Mouse (Mus musculus) megakaryocyte-erythroid progenitor cell, adult 5-6 weeks (primary cell): ENCODE measurements around the gene Dand5. TPM values are rescaled to one million over a fixed set of nuclear protein-coding genes. Genes with fewer than 3 reads are reported as not detected.

Experiments used
- ATAC-seq: replicated peaks from 2 replicates; pipeline ENCODE4 v1.8.0; 2016; ENCODE audit warnings: mild to moderate bottlenecking, inconsistent platforms; ENCODE audit not compliant: severe bottlenecking, poor library complexity, low FRiP score, low TSS enrichment
- total RNA-seq, 2 experiments: library from RNA; stranded (forward) in 1 of 2; stranded (reverse) in 1 of 2; fragments of 200-1000, 215-1000 nt in 1 of 2; fragments of >200 nt in 1 of 2; fragmentation: Nextera tagmentation in 1 of 2; gene quantifications; 2 replicates each; pipeline ENCODE4 v1.2.3; 2014 to 2017

The Dand5 gene
- total RNA-seq (2014; fragmentation: Nextera tagmentation) (4.7 TPM in 2 replicates), total RNA-seq (2017) (3.5 and 3.7 TPM in 2 replicates)

- no peak for ATAC-seq
Observed at GRCm38 (mm10) chr8:84822723-84823122, at the start of gene Dand5. TSS of gene Dand5 (minus strand) at chr8:84822823.

- ATAC-seq: peak; percentile 61
Observed at GRCm38 (mm10) chr8:84871376-84872308, 49.0 kb upstream of the Dand5 start, which contains the start of gene Syce2. TSS of gene Syce2 (plus strand) at chr8:84872111.

DNA sequence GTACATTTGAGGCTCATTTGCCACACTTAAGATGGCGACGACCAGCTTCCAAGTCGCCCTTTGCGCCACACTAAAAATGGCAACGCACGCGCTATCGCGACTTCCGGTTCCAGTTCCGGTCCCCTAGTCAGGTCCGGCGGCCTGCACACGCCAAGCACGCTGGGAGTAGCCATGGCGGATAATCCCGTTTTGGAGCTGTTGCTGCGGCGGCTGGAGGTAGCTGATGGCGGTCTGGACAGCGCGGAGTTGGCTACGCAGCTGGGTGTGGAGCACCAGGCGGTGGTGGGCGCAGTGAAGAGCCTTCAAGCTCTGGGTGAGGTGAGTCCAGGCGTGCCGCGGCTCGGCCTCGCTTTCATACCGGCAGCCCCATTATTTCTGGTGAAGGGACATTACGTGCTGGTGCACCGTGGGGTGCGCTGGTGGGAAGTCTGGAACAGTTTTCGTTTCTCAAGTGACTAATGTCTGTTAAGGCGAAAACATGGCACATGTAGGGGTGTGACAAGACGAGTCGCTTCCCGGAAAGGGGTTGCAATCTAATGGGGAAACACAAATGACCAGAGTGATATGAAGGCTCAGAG is 34.3 kb upstream of the Dand5 start, which contains the start of gene Farsa:
Gene Farsa, plus strand, starts transcription at position 126 of the 578 bp plus-strand sequence.
- peak; percentile 93 for ATAC-seq

GRCm38 (mm10) chr8:84856434-84856833 is 33.8 kb upstream of the Dand5 start:
- 0 out of 2 replicates have a peak, but pooled peaks have one; percentile 3 for ATAC-seq

DNA sequence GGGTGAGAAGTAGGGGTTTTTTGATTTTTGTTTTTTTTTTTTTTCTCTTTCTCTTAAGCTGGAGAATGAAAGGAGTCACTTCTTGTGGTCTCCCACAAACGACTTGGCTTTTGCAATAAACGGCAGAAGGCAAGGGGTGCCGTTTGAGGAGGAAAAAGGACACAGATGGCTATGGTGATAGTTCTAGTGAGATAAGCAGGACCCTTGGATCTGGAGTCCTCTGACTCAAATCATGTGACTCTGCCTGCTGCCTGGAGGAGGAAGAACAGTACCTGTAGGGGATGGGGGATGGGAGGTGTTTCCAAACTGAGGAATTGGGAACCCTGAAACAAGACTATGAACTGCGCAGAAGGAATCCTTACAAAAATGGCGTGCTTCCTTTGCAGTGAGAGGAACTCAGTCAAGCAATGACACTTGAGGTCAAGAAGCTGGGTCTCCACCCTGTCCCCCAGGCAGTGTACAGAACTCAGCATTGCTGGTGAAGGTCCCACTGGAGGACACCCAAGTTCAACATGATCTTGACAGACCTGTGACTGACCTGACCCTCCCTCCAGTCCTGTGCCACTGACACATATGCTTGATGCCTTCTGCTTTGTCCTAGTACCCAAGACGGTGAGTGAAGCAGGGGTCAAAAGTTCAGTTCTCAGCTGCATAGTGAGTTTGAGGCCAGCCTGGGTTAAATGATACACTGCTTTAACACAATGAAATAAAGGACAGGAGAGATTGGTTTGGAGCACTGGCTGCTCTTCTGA is 25.2 kb upstream of the Dand5 start:
- ATAC-seq: peak; percentile 19

DNA sequence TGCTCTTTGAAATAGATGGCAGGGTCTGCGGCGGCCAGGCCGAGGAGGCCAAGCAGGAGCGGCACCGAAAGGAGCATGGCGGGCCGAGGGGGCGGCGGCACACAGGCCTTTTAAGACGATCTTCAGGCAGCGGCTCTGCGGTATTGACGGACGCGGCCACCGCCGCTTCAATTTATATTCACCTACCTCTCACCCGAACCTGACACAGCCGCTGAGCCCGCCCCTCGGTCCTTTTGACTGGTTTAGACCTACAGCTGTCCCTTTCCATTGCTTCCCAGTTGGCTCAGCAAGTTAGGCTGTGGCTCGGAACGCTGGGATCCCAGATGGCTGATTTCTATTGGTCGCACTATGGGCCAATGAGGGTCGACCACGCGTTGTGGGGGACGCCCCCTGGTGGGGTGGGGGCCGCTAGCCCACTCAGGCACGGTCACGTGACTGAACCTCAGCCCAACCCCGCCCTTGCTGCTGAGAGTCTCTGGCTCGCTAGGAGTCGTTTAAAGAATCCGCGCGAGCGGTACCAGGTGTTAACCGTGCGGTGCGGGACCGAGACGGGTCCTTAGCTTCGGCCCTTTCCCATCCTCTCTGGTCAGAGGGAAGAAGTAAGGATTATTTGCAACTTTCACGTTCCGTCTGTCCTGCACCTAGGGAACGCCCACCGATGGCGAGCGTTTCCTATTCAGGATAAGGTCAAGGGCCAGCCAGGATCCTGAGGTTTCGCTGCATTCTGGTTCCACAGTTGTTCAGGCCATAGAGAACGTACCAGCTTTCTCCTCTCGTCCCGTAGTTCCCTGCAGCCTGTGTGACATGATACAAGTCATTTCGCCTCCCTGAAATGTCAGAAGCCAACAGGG is 24.3 kb upstream of the Dand5 start, which contains the start of gene Calr:
Gene Calr, minus strand, starts transcription at position 213 of the 851 bp plus-strand sequence.
- ATAC-seq: peak; percentile 94

DNA sequence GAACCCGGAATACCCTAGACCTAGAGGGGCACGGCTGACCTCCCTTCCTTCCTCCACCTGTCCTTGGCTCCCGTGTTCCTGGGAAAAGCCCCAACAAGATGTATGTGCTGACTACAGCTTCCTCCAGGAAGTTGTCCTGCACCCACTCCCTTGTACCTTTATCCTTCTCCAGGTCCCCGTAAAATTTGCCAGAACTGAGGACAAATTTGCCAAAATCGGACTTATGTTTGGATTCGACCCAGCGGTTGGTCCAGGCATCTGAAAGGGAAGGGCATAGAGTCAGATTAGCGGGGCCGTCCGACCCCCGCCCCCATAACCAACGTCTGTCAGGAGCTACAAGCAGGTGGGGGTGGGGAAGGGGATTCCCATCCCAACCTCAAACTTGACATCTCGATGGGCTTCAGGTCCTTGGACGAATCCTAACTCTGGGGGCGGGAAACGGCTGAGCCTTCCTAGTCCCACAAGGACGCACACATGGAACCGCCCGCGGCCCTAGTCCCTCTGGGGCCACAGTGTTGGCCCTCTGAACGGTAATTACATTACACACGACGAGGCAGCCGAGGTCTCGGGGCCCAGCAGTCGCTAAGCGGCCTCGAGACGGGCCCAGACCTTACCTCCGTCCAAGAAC is 23.6 kb upstream of the Dand5 start:
- no peak for ATAC-seq

DNA sequence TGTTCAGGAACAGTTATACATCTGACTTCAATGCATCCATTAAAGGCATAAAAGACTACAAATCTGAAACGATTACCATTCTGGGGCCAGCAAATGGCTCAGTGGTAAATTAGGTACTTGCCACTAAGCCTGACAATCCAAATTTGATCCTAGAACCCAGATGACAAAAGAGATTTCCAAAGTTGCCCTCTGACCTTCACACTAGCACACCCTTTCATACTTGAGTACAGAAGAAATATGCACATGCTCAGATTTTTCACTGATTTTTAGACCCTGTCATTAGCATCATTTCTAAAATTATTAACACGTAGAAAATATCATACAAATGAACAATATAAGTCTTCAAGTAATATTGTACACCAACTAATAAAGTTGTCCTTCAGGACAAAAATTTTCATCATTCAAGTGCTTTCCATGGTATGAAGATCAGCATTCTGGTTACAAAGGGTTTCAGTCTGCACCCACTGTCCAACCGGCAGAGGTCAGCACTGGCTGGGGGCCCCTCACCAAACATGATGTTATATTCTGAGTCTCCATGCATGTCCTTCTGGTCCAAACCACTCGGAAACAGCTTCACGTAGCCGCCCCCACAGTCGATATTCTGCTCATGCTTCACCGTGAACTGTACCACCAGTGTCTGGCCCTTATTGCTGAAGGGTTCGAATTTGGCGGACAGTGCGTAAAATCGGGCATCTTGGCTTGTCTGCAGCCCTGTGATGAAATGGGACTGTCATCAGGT is 22.9 kb upstream of the Dand5 start:
- ATAC-seq: no peak

DNA sequence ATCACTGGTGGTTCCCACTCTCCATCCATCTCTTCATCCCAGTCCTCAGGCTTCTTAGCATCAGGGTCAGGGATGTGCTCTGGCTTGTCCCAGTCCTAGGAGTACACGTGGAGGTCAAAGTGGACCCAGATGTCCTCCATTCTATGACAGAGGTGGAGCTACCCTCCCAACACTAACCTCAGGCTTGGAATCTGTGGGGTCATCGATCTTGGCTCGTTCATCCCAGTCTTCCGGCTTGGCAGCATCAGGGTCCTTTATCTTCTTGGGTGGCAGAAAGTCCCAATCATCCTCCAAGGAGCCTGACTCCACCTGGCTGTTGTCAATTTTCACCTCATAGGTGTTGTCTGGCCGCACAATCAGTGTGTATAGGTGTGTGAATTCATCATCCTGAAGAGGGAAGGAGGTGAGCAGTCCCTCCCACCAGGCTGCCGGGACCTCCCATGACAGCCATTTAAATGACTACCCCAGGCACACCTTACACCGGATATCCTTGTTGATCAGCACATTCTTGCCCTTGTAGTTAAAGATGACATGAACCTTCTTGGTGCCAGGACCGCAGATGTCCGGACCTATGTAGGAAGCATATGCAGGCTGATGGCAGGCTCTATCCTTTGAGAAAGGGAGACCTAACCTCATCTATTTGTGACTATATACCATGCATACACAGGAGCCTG is 21.9 kb upstream of the Dand5 start:
- ATAC-seq: no peak

GRCm38 (mm10) chr8:84841514-84841913 is 18.9 kb upstream of the Dand5 start:
- no peak for ATAC-seq

GRCm38 (mm10) chr8:84840248-84840999 is 17.8 kb upstream of the Dand5 start, which contains the start of gene Rad23a:
TSS of gene Rad23a (minus strand) at chr8:84840665.
- peak; percentile 84 for ATAC-seq

- no peak for ATAC-seq
Observed at GRCm38 (mm10) chr8:84839875-84840247, 17.2 kb upstream of the Dand5 start.

DNA sequence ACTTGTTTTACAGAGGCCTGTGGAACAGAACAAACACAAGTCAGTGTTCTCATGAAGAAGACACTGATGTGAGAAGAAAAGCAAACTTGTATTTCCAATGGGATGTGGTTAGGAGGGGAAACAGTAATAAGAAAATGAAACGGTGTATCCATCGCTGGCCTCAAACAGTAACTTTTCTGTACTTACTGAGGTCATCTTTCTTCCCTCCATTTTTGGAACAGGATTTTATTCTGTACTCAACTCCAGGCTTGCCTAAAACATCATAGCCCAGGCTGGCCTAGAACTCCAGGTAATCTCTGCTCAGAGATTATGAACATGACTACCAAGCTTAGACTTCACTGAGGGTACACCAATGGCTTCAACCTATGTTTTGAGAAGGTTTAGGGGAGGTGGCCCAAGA is 16.8 kb upstream of the Dand5 start:
- ATAC-seq: no peak

GRCm38 (mm10) chr8:84838513-84838912 is 15.9 kb upstream of the Dand5 start:
- ATAC-seq: peak; percentile 64

- no peak for ATAC-seq
Observed at GRCm38 (mm10) chr8:84837912-84838470, 15.4 kb upstream of the Dand5 start.
